Mouse (Mus musculus): ENCODE measurements around the gene Gimap8.
"Not testable (repeated sequence)": the region's sequence is repeated elsewhere in the genome, so short reads cannot be mapped to it uniquely, and the experiment has no call there.

DNA sequence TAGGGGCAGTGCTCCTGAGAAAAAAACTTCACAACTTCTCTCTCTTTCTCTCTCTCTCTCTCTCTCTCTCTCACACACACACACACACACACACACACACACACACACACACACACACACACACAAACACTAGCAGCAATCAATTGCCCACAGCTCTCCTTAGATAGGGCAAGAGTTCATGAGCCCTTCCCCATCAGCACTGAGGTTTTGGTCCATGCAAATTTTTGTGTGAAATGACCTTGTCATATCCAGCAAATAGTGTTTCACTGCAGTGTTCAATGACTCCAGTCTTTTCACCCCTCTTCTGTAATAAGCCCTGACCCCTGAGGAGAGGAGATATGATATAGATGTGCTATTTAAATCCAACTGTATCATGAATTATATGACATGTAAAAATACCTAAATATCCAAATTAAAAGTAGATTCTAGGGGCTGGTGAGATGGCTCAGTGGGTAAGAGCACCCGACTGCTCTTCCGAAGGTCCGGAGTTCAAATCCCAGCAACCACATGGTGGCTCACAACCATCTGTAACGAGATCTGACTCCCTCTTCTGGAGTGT, 36.3 kb downstream of the Gimap8 start:
- not testable (repeated sequence) for TF ChIP-seq CTCF (IDR thresholded peaks at IDR 0.05; ENCODE audit: low read depth, low read length); POLR2A (IDR thresholded peaks at IDR 0.05; ENCODE audit: borderline replicate concordance, low read depth, low read length)

Measured in bone marrow macrophage, adult 2 months (primary cell).